Mouse (Mus musculus) midbrain, embryonic 14.5 days (tissue): Measurements from ENCODE around the gene Hmgn2. TPM values are rescaled to one million over a fixed set of nuclear protein-coding genes. Genes with fewer than 3 reads are reported as not detected.

Source experiments
- ATAC-seq: fragments of 200-750 bp; cut with Nextera tagmentation; 2 replicates; pipeline ENCODE4 v1.8.0; 2017; ENCODE audit warnings: moderate number of reproducible peaks, moderate library complexity; ENCODE audit not compliant: low FRiP score, low TSS enrichment
- DNase-seq: peaks from one replicate; pipeline ENCODE4 v3.0.0-alpha.2; 2015
- H3K27ac ChIP-seq: fragments of 300-500 bp; sonication (generic); replicated peaks from 2 replicates; pipeline ENCODE4 v1.5.1; 2014; ENCODE audit warnings: mild to moderate bottlenecking, low read depth, low read length, moderate library complexity
- H3K27me3 ChIP-seq: fragments of 300-500 bp; sonication (generic); 2 replicates; pipeline ENCODE4 v1.6.1; 2014; ENCODE audit warnings: low read length, control low read depth, mixed read lengths; ENCODE audit not compliant: control insufficient read depth, insufficient read depth
- H3K36me3 ChIP-seq: fragments of 300-500 bp; sonication (generic); 2 replicates; pipeline ENCODE4 v1.6.1; 2014; ENCODE audit warnings: low read length, control low read depth; ENCODE audit not compliant: control insufficient read depth, insufficient read depth
- H3K4me1 ChIP-seq: fragments of 300-500 bp; sonication (generic); 2 replicates; pipeline ENCODE4 v1.6.1; 2014; ENCODE audit warnings: mild to moderate bottlenecking, antibody characterized with exemption, low read length, control low read depth; ENCODE audit not compliant: control insufficient read depth, insufficient read depth
- H3K4me2 ChIP-seq: fragments of 300-500 bp; sonication (generic); 2 replicates; pipeline ENCODE4 v1.6.1; 2014; ENCODE audit warnings: mild to moderate bottlenecking, low read length, moderate library complexity
- H3K4me3 ChIP-seq: fragments of 300-500 bp; sonication (generic); replicated peaks from 2 replicates; pipeline ENCODE4 v1.5.1; 2014; ENCODE audit warnings: low read depth, low read length
- H3K9ac ChIP-seq: fragments of 300-500 bp; sonication (generic); replicated peaks from 2 replicates; pipeline ENCODE4 v1.6.1; 2014; ENCODE audit warnings: mild to moderate bottlenecking, low read length, moderate library complexity
- H3K9me3 ChIP-seq: fragments of 300-500 bp; sonication (generic); 2 replicates; pipeline ENCODE4 v1.6.1; 2016; ENCODE audit warnings: low read length, control low read depth, mixed read lengths; ENCODE audit not compliant: control insufficient read depth
- WGBS: fragments of 180-500 bp; shearing (Covaris S2); extraction: QIAGEN DNeasy Blood & Tissue Kit; methylation state at CpG from one replicate; pipeline ENCODE4 v1.1.7; 2014; 5-methylcytosine and 5-hydroxymethylcytosine counted together
- polyA plus RNA-seq: library from polyadenylated mRNA; unstranded; fragments of >200 nt; fragmentation: Nextera tagmentation; extraction: Ambion mirVana; gene quantifications from 2 replicates; pipeline ENCODE4 v1.2.1, GENCODE M21; 2014

Gene Hmgn2
- polyA plus RNA-seq, 1 experiment from 2014 or later, result 1,387 TPM

- H3K4me2 ChIP-seq, result peak overlapping the region; percentile 98
- H3K4me3 ChIP-seq, result peak overlapping the region; percentile 73
- H3K9ac ChIP-seq, result peak overlapping the region; percentile 89
- H3K4me1 ChIP-seq, result peaks cover 30% of the 10 kb centered on the region
- ATAC-seq (peak; percentile 82), DNase-seq (peak; percentile 99)
- under 1% methylated on average over 98 of the region's 101 CpGs for WGBS
- peaks cover 34% of the 10 kb centered on the region for H3K36me3 ChIP-seq
- peak overlapping the region; percentile 99 for H3K27ac ChIP-seq
- H3K27me3 ChIP-seq, result no peaks in the 10 kb centered on the region
- H3K9me3 ChIP-seq, result no peaks in the 10 kb centered on the region
Measured at GRCm38 (mm10) chr4:133967138-133967865, 1.1 kb downstream of the Hmgn2 start.

DNA sequence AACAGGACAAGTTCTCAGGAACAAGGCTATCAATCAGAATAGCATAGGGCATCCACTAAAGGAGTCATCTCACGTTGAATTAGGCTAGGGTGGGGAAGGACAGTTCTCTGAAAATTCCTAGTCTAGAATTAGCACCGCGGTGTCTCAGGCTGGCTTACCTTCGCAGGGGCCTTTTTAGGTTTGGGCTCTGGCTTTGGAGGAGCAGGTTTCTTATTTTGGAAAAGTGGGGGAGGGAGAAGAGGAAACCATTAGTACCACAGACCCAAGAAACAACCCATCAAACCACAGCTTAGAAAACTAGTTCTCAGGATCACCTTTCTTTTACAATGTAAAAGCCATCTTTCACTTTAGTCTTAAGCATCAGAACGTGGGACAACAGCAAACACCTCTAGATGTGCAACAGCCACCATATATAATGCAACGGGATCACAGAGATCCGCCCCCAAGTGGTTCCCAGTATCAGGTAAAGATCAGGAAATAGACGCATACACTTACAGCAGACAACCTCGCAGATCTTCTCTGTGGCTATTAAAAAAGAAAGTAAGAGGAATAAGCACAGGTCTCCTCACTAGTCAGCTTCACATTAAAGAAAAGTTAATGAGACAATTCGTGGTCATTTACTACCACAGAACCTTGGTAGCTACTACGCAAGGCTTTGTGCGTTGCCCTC lies 2.0 kb downstream of the Hmgn2 start:
- 45% methylated on average over 12 of the region's 12 CpGs for WGBS
- Histone ChIP-seq H3K4me1 (peaks cover 30% of the 10 kb centered on the region), H3K9ac (peak overlapping the region; percentile 89), H3K36me3 (peaks cover 36% of the 10 kb centered on the region), H3K27me3 (no peaks in the 10 kb centered on the region), H3K27ac (peak overlapping the region; percentile 99), H3K4me2 (peak overlapping the region; percentile 98), H3K9me3 (no peaks in the 10 kb centered on the region), H3K4me3 (peak overlapping the region; percentile 73)
- ATAC-seq (no peak), DNase-seq (no peak)

- no peak overlapping the region for H3K27ac ChIP-seq
- no peak overlapping the region for H3K4me3 ChIP-seq
- no peak overlapping the region for H3K4me2 ChIP-seq
- no peaks in the 10 kb centered on the region for H3K9me3 ChIP-seq
- WGBS, result 77% methylated on average over 7 of the region's 7 CpGs
- H3K4me1 ChIP-seq, result peaks cover 9% of the 10 kb centered on the region; the same call in 1 of the 2 replicates
- peaks cover 36% of the 10 kb centered on the region for H3K36me3 ChIP-seq
- ATAC-seq (no peak), DNase-seq (no peak)
- H3K9ac ChIP-seq, result no peak overlapping the region
- no peaks in the 10 kb centered on the region for H3K27me3 ChIP-seq
Measured at GRCm38 (mm10) chr4:133962566-133962965, 5.9 kb downstream of the Hmgn2 start.

GRCm38 (mm10) chr4:133958884-133959283 lies 9.6 kb downstream of the Hmgn2 start:
- 91% methylated on average over 1 of the region's 1 CpGs for WGBS
- Histone ChIP-seq H3K9me3 (no peaks in the 10 kb centered on the region), H3K27me3 (no peaks in the 10 kb centered on the region), H3K4me2 (no peak overlapping the region), H3K27ac (no peak overlapping the region), H3K4me1 (no peaks in the 10 kb centered on the region), H3K4me3 (no peak overlapping the region), H3K9ac (no peak overlapping the region), H3K36me3 (peaks cover 18% of the 10 kb centered on the region)
- DNase-seq (no peak), ATAC-seq (no peak)

- no peak for DNase-seq
- Histone ChIP-seq H3K27ac (no peak overlapping the region), H3K9me3 (no peaks in the 10 kb centered on the region), H3K4me1 (no peaks in the 10 kb centered on the region), H3K36me3 (no peaks in the 10 kb centered on the region), H3K9ac (no peak overlapping the region), H3K27me3 (no peaks in the 10 kb centered on the region), H3K4me3 (no peak overlapping the region), H3K4me2 (no peak overlapping the region)
- WGBS, result 82% methylated on average over 4 of the region's 4 CpGs
- ATAC-seq, result no peak
Measured at GRCm38 (mm10) chr4:133956358-133956757, 12.1 kb downstream of the Hmgn2 start.

DNA sequence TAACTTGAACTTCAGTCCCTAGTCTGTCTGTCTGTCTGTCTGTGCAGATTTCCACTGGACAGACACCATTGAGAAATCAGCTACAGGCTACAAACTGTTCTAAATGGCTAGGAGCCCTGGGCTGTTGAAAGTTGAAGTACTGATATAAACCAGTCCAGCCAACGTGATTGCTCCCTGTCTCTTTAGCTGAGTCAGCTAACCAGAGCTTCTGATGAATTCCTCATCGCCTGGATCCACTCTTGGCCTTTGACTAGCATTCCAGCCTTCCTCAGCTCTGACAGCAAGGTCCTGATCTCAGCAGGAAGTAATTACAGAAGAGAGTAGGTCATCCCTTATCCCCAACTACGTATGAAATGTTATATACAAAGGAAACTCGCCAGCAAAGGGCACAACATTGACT lies 21.7 kb downstream of the Hmgn2 start:
- Histone ChIP-seq H3K9ac (no peak overlapping the region), H3K36me3 (no peaks in the 10 kb centered on the region), H3K27ac (no peak overlapping the region), H3K4me3 (no peak overlapping the region), H3K27me3 (no peaks in the 10 kb centered on the region), H3K9me3 (no peaks in the 10 kb centered on the region), H3K4me1 (no peaks in the 10 kb centered on the region), H3K4me2 (no peak overlapping the region)
- no peak for ATAC-seq
- no peak for DNase-seq
- WGBS, result 66% methylated on average over 4 of the region's 4 CpGs

- no peak for DNase-seq
- no peaks in the 10 kb centered on the region for H3K4me1 ChIP-seq
- no peak overlapping the region for H3K27ac ChIP-seq
- no peak overlapping the region for H3K9ac ChIP-seq
- WGBS, result 84% methylated on average over 3 of the region's 3 CpGs
- no peaks in the 10 kb centered on the region for H3K9me3 ChIP-seq
- H3K36me3 ChIP-seq, result no peaks in the 10 kb centered on the region
- H3K4me2 ChIP-seq, result no peak overlapping the region
- H3K27me3 ChIP-seq, result no peaks in the 10 kb centered on the region
- no peak overlapping the region for H3K4me3 ChIP-seq
- no peak for ATAC-seq
Measured at GRCm38 (mm10) chr4:133943791-133944190, 24.7 kb downstream of the Hmgn2 start.

GRCm38 (mm10) chr4:133942679-133943078 lies 25.8 kb downstream of the Hmgn2 start:
- Histone ChIP-seq H3K27ac (no peak overlapping the region), H3K4me2 (no peak overlapping the region), H3K36me3 (no peaks in the 10 kb centered on the region), H3K4me3 (no peak overlapping the region), H3K9ac (no peak overlapping the region), H3K9me3 (no peaks in the 10 kb centered on the region), H3K4me1 (no peaks in the 10 kb centered on the region), H3K27me3 (no peaks in the 10 kb centered on the region)
- 93% methylated on average over 4 of the region's 4 CpGs for WGBS
- ATAC-seq, result no peak
- no peak for DNase-seq

GRCm38 (mm10) chr4:133941576-133941975 lies 26.9 kb downstream of the Hmgn2 start:
- Histone ChIP-seq H3K4me3 (no peak overlapping the region), H3K27ac (no peak overlapping the region), H3K27me3 (no peaks in the 10 kb centered on the region), H3K9me3 (no peaks in the 10 kb centered on the region), H3K9ac (no peak overlapping the region), H3K36me3 (no peaks in the 10 kb centered on the region), H3K4me2 (no peak overlapping the region), H3K4me1 (no peaks in the 10 kb centered on the region)
- WGBS, result 63% methylated on average over 3 of the region's 3 CpGs
- ATAC-seq (no peak), DNase-seq (no peak)
